Mouse (Mus musculus): Measurements from ENCODE around the gene Tedc2.
A peak's percentile ranks its signal among the peaks of the same experiment; 100 is the strongest.

Gene Tedc2

DNA sequence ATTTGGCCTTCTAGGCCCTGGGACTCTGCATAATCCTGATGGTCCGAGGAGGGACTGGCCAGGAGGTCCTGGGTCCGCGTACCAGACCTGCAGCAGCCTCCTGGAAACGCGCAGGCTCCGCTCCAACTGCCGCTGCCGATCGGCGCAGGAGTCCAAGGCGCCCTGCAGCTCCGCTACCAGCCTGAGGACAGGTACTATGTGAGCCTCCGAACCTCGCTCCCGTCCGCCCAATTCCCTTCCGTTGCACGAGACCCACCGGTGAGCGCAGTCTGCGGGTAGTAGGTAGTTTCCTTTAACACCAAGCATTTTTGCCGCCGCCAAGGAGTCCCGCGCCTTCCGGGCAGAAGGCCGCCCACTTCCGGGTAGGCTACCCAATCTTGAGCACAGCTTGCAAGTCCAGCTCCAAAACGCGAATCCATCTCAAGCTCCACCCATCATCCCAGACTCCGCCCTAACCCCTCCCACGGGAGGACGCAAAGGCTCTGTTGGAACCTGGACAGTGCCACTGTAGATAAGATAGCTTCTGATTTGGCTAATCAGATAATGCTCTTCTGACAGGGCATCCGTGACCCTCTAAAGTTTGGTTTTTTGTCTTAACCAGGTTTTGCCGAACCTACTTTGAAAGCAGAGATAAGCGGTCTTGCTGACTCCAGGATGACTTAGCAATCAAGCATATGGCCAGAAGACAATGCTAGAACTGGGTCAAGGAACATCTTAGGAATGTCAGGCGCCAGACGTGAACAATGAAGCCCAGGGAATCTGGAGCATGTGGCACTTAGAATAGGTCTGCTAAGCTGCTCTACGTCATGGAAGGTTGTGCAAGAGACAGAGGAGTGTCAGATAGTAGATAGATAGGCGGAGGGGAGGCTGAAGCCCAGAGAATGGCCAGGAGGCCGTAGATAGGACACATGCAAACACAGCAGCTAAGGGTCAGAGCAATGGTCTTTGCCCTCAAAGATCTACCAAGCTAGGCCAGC, at the start of gene Tedc2:
Tedc2 (minus strand) TSS at position 417 of the 977 bp plus-strand sequence.
- peak; percentile 86 for DNase-seq (ENCODE audit: low read depth, low spot score)

DNA sequence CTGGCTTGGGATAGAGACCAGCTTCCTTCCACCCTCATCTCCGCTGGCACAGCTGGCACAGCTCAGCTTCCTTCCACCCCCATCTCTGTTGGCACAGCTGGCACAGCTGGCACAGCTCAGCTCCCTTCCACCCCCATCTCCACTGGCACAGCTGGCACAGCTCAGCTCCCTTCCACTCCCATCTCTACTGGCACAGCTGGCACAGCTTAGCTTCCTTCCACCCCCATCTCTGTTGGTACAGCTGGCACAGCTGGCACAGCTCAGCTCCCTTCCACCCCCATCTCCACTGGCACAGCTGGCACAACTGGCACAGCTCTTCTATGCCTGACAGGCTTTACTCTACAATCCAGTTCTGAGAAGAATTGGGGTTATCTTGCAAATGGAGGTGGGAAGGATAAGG, 46.5 kb upstream of the Tedc2 start:
- no peak for DNase-seq (ENCODE audit: low read depth, low spot score)

DNA sequence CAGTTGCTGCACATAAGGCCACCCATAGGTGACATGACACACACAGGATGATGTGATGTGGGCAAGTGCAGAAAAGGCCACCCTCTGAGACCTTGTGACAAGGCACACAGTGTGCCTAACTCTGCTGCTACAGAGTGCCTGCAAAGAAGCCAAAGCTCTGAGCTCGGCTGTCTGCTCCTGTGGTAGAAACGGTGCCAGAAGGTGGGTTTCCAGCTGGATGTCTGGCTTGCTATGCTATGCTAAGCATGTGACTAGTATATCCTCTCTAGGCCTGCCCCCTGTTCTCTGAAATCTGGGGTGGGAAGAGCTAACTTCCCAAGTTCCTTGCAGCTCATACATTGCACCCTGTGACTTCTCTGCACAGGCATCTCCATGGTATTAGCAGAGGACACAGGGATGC, 44.1 kb upstream of the Tedc2 start:
- DNase-seq (ENCODE audit: low read depth, low spot score) = no peak

DNA sequence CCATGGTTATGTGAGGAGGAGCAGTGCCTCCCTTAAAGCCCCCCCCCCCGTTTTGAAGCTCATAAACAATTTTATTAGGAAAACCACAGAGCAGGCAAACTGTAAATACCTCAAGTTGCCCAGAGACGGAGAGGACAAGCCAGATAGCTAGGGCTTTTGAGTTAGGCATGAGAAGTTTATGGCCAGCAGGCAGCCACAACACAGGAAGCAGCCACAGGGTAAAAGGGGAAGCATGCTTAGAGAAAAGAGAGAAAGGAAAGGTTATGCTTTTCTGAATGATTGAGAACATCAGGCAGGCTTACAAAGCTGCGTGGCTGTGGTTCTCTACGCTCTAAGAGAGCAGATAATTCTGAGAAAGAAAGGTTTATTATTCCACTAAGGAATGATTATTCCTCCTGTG, 39.9 kb upstream of the Tedc2 start:
- no peak for DNase-seq (ENCODE audit: low read depth, low spot score)

DNA sequence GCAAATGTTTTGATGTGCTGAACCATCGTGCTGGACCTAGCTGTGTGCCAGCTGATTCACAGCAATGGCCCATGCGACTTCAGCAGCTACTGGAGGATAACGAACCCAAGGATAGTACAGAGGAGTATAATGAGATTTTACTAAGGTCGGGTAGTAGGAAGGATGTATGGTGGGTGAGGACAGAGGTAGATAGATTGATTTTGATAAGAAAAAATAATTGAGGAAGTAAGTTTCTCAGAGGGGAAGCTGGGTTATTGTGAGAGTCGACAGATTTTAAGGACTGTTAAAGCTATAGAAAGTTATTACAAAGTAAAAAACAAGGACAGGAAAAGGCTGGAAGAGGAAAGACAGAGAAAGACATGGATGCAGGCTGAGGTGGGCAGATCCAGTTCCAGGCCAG, 39.1 kb upstream of the Tedc2 start:
- no peak for DNase-seq (ENCODE audit: low read depth, low spot score)

DNA sequence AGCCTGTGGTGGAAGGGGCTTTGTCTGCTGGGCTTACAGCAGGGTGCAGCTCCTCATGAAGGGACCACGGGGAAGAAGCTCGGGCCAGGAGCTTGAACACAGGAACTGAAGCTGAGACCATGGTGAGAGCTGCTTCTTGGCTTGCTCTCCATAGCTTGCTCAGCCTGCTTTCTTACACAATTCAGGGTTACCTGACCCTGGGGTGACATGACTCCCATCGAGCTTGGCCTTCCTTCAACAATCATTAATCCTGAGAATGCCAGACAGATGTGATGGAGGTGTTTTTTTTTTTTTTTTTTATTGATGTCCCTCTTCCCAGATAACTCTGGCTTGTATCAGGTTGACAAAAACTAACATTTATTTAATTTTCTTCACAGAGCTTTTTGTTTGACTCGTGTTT, 38.3 kb upstream of the Tedc2 start:
- no peak for DNase-seq (ENCODE audit: low read depth, low spot score)

DNA sequence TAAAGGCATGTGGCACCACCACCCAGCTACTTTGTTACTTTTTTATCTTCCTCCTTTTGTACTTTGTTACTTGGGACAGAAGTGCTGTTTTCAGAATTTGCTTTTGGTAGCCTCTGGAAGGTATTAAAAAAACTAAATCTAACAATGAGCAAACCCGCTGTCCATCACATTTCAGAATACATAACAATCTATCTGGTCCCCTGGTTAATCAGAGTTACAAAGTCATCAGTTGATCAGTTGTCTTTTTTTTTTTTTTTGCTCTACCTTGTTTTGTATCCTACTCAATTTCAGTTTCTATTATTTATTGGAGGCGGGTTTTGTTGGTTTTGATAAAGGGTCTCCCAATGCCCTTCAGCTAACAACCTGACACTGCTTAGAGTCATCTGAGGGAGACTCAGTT, 31.7 kb upstream of the Tedc2 start:
- DNase-seq (ENCODE audit: low read depth, low spot score) = no peak

DNA sequence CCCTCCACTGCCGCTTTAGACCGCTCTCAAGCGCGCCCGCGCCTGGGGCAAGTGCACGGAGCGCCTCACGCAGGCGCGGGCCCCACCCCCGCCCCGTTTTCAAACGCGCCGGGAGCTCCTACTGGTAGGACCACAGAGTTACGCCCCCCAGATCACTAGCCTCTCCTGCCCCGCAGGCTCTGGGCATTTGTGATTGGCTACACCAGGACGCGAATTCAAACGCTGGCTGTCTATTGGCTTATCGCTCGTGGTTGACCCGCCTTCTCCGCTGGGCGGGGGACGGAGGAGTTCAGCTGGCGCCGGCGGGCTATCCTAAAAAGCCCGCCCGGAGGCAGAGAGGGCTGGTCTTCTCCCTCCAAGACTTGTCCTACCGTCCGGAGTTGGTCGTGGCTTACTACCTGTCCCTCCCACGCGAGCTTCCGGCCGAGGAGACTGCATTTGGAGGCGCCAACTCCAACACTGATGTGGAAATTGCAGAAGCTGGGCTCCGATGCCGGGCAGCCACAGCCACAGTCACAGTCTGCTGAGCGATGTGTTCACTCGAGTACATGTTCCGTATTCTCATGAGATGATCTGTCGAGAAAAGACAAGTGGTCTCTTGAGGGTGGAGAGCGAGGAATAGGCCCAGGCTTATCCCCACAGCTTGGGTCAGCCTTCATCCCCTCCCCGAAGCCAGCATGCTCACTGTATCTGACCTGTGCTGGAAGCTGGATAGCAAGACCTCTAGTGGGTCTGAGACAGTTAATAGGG, 30.8 kb upstream of the Tedc2 start, which contains the start of gene Ccnf:
Ccnf (minus strand) TSS at position 165 of the 750 bp plus-strand sequence.
- peak; percentile 98 for DNase-seq (ENCODE audit: low read depth, low spot score)

DNA sequence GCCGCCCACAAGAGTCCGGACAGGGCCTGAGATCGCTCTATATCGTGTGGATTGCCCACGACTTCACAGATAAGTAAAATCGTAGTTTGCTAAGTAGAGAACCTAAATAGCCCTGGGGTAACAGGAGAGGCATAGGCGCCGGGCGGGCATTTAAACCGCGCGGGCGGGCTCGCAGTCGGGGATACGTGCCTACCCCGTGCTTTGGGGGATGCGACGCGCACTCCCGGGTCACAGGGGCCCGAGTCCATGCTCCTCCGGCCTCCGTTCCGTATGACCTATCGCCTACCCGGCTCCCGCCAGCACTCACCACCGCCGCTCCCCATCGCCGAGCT, 30.3 kb upstream of the Tedc2 start:
- DNase-seq (ENCODE audit: low read depth, low spot score) = no peak

DNA sequence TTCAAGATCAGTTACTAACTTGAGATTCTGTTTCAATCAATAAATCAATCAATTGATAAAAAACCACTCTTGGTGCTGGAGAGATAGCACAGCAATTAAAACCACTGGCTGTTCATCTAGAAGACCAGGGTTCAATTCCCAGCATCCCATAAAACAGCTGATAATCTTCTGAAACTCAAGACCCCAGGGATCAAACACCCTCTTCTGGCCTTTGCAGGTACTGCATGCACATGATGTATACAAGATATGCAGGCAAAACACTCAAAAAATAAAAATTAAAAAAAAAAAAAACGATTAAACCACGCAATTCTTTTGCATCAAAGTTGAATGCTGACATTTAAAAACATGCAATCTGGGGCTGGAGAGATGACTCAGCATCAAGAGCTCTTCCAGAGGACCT, 28.0 kb upstream of the Tedc2 start:
- no peak for DNase-seq (ENCODE audit: low read depth, low spot score)

DNA sequence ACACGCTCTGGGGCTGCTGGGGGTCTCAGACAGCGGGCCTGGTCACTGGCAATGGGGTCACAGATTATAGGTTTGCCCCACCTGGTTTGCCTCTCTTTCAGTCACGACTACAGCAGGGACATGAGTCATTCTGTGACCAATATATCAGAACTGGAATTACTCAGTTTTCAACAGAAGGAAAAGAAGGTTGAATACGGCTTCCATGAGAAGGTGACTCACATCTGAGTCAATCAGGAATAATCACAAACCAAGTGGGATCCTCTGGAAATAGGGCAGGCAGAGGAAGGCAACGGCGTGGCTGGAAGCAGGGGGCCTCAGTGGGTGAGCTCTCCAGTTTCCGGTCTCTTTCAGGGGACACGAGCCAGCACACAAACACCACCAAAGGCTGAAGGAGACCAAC, 23.4 kb upstream of the Tedc2 start:
- DNase-seq (ENCODE audit: low read depth, low spot score) = no peak

DNA sequence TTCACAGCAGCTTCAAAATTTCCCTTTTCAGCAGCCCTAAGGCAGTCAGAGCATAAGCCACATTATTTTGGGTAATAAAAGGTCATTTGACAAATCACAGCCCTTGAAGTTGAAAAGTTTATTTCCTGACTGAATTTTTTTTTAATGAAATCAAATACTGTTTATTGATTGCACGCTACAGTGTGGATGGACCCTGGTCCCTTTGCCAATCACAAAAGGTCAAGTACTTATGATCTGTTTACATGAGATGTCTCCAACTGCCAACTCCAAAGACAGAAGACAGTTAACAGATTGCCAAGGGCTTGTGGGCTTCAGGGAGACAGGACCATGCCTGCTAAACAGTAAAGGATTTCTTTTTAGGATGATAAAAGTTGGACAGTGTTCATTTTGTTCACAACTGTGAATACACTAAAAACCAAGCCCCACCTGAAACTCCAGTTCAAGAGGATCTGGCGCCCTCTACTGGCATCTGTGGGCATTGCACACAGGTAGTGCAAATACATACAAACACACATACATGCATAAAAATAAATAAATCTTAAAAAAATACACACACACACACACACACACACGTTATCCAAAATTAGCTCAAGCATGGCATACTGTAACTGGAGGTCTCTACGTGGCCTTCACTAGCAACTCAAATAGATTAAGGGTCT, 22.8 kb upstream of the Tedc2 start:
- DNase-seq (ENCODE audit: low read depth, low spot score) = no peak

DNA sequence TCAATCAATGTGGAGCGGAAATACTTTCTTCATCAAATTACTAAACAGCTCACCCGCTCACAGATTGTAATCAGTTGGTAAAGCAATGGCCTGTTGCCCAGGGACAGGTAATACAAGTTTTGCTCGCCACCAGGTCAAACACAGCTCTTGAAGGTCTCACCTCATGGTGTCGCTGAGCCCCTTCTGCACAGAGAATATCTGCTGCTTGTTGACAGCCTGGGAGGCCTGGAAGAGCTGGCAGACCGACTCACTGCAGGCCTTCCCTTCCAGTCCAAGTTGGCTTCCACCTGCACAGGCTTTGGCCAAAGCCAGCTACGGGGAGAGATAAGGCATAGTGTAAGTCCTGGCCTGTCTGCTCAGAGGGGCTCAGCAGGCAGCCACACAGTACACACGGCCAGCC, 16.3 kb upstream of the Tedc2 start:
- DNase-seq (ENCODE audit: low read depth, low spot score) = no peak

DNA sequence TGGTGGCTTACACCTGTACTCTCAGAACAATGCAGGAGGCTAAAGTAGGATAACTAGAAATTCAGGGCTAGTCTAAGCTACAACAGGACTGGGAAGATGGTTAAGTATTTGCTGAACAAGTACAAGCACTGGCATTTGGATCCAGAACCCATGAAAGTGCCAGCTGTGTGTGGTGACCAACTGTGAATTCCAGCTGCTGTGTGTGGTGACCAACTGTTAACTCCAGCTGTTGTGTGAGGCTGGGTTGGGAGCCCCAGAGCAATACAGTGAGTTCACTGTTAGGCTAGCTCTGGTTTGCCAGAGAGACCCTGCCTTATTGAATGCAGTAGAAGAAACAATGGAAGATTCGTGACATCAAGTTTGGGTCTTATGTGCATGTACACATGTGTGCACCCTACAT, 15.8 kb upstream of the Tedc2 start:
- no peak for DNase-seq (ENCODE audit: low read depth, low spot score)

DNA sequence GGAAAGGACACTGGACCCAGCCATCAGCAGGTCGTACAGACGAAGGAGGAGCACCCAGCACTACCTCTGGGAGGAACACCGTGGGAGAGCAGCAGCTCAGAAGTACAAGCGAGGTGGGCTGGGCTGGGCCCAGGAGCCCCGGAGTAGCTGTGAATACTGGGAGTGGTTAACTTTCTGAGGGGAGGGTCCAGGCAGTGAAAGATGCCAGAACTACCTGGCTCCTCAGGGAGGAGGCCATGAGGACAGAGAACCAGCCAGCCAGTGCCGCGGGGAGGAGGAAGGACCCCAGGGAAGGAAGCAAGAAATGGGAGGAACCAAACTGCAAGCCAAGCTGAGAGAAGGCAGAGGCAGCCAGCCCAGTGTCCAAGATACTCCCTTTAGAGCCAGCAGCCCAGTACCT, 7.3 kb upstream of the Tedc2 start:
- no peak for DNase-seq (ENCODE audit: low read depth, low spot score)

DNA sequence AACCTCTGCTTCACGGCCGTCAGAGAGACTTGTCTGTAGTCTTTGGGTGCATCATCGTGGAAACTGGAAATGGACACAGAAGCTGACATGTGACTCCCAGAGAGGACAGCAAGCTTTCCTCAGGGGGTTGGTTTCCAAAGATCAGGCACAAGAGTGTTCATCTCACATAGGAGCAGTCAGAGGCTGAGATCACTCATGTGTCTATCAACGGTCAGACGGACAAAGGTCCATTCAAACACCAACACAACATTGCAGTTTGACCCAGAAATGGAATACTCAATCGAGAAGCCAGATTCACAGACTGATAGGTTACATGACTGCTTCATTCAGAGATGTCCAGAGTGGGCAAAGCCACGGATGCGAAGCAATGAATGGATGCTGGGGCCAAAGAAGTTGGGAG, 6.1 kb upstream of the Tedc2 start:
- DNase-seq (ENCODE audit: low read depth, low spot score) = no peak

DNA sequence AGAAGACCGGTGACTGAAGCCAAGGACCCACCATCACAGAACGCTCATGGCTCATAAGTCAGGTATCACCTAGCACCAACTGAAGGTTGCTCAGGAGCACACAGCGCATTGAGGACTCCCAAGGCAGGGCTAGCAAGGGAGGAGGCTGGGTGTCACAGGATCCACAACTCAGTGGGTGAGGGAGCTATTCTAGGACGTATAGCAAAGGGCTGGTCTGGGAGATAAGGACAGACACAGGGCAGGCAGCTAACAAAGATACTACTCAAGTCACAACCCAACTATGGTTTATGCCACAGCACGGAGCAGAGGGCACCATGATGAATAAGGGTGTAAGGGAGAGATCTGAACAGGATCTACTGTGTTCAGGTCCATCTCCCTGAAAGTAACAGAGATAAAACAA, 5.2 kb upstream of the Tedc2 start:
- no peak for DNase-seq (ENCODE audit: low read depth, low spot score)

DNA sequence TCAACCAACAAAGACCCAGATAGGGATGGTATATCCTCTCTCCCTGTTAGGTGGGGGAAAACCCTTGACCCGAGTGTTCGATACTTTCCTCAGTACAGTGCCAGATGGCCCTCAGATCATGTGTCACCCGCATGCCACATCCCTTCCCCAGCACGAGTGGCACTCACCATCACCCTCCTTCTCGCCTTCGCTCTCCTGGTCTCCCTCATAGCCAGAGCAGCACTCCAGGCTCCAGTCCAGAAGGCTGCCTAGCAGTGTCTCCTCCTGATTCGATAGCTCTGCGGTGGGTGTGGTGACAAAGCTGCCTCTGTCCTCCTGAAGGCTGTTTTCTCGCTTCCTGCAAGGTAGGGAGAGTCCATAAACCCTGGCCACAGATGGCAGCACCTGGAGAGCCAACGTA, 4.1 kb upstream of the Tedc2 start:
- no peak for DNase-seq (ENCODE audit: low read depth, low spot score)

DNA sequence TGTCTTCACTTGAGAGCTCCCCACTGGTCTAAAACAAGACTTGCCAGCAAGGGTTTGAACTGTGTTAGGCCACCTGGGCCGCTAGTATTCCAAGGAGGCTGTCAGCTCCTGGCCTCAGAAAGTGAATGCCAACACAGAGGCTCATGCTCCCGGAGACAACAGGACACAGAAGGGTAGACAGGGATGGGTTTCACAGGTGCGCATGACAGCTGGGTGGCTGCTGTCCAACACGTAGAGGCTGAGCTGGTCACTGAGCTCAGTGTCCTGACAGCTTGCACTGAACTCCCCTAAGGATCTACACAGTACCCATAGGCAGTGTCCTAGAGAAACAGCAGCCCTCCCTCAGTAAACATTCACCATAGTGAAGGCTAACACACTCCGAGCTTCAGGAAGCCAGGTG, 2.9 kb upstream of the Tedc2 start:
- DNase-seq (ENCODE audit: low read depth, low spot score) = no peak

DNA sequence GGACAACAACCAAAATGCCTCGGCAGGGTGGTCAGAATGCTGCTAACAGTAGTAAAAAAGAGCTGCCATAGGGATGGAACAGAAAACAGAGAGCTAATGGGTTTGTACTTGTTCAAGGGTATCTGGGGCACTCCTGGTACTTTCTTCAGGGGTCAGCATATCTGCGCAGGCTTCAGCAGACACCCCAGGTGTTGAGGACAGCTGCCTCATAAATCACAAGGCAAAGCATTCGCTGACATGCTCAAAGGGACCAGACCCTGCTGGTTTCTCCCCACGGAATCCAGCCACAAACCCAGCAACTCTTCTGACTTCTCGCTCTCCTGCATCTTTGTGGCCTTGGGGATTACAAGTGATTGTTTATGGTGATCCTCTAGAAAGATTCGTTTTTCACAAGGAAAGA, 2.0 kb upstream of the Tedc2 start:
- DNase-seq (ENCODE audit: low read depth, low spot score) = no peak

DNA sequence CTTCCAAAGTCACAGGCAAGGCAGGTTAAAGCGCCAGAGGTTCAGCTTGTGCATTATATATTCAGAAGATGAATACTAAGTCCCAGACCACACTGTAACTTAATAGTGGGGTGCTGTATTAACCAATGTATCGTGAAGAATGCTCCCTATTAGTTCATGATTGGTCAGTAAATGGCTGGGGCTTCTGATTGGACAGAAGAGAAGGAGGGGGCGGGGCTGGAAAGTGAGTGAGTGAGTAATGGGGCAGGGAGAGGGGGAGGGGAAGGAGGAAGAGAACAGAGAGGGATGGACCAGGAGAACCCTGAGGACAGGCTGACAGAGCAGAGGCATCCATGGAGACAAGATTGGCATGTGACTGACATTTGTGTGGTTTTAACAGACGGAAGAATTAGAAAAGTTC, 3.8 kb downstream of the Tedc2 start:
- no peak for DNase-seq (ENCODE audit: low read depth, low spot score)

DNA sequence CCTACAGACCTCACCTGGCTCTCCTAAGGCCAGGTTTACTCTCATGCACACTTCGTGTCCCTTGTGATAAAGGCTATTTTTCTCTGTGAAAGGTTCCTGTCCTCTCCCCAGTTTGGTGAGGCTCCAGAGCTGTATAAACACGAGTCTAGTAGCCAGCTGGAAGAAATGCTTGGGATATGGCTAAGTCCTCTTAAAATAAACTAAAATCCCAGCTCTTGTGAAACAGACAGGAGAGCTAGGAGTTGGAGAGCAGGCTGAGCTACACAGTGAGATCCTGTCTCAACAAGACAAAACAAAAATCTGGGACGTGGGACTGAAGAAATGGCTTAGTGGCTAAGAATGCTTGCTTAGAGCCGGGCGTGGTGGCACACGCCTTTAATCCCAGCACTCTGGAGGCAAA, 7.5 kb downstream of the Tedc2 start:
- no peak for DNase-seq (ENCODE audit: low read depth, low spot score)

All from c-Kit-negative CD71-positive TER-119-positive erythroid progenitor cells, embryonic 14.5 days (primary cell).